Mouse (Mus musculus) urinary bladder, postnatal 10 days (tissue): ENCODE measurements around the gene Gpc3.

ENCODE experiments used
- DNase-seq: peaks from one replicate; pipeline ENCODE4 v3.0.0; 2022; ENCODE audit warnings: low spot score

Gene Gpc3

GRCm38 (mm10) chrX:52613328-52614030 is at the start of gene Gpc3:
Gpc3 (minus strand) TSS chrX:52613950.
- peak; percentile 13 for DNase-seq

GRCm38 (mm10) chrX:52651975-52652374 is 38.2 kb upstream of the Gpc3 start:
- no peak for DNase-seq

GRCm38 (mm10) chrX:52651472-52651948 is 37.8 kb upstream of the Gpc3 start:
- no peak for DNase-seq

- DNase-seq, result no peak
These were observed 35.4 kb upstream of the Gpc3 start for GRCm38 (mm10) chrX:52648910-52649785.

GRCm38 (mm10) chrX:52644393-52644792 is 30.6 kb upstream of the Gpc3 start:
- no peak for DNase-seq

GRCm38 (mm10) chrX:52643350-52643749 is 29.6 kb upstream of the Gpc3 start:
- no peak for DNase-seq

GRCm38 (mm10) chrX:52642126-52642525 is 28.4 kb upstream of the Gpc3 start:
- DNase-seq, result no peak

- DNase-seq, result no peak
These were observed 23.7 kb upstream of the Gpc3 start for GRCm38 (mm10) chrX:52637419-52637818.

- DNase-seq, result no peak
These were observed 20.2 kb upstream of the Gpc3 start for GRCm38 (mm10) chrX:52633976-52634375.

GRCm38 (mm10) chrX:52632688-52633324 is 19.1 kb upstream of the Gpc3 start:
- no peak for DNase-seq

GRCm38 (mm10) chrX:52626963-52627716 is 13.4 kb upstream of the Gpc3 start:
- DNase-seq, result no peak

GRCm38 (mm10) chrX:52617813-52618212 is 4.1 kb upstream of the Gpc3 start:
- DNase-seq, result no peak

- no peak for DNase-seq
These were observed 2.4 kb upstream of the Gpc3 start for GRCm38 (mm10) chrX:52616152-52616551.

GRCm38 (mm10) chrX:52614031-52614381 is 256 bp upstream of the Gpc3 start:
- DNase-seq, result no peak

GRCm38 (mm10) chrX:52612806-52613205 is 944 bp downstream of the Gpc3 start:
- no peak for DNase-seq

GRCm38 (mm10) chrX:52611987-52612670 is 1.6 kb downstream of the Gpc3 start:
- DNase-seq, result no peak

GRCm38 (mm10) chrX:52611541-52611940 is 2.2 kb downstream of the Gpc3 start:
- DNase-seq, result no peak

GRCm38 (mm10) chrX:52603143-52603542 is 10.6 kb downstream of the Gpc3 start:
- no peak for DNase-seq

- DNase-seq, result no peak
These were observed 14.5 kb downstream of the Gpc3 start for GRCm38 (mm10) chrX:52599246-52599645.

GRCm38 (mm10) chrX:52587671-52588070 is 26.1 kb downstream of the Gpc3 start:
- no peak for DNase-seq

GRCm38 (mm10) chrX:52559995-52560394 is 53.8 kb downstream of the Gpc3 start:
- DNase-seq, result no peak
